In the genomic region with DNA sequence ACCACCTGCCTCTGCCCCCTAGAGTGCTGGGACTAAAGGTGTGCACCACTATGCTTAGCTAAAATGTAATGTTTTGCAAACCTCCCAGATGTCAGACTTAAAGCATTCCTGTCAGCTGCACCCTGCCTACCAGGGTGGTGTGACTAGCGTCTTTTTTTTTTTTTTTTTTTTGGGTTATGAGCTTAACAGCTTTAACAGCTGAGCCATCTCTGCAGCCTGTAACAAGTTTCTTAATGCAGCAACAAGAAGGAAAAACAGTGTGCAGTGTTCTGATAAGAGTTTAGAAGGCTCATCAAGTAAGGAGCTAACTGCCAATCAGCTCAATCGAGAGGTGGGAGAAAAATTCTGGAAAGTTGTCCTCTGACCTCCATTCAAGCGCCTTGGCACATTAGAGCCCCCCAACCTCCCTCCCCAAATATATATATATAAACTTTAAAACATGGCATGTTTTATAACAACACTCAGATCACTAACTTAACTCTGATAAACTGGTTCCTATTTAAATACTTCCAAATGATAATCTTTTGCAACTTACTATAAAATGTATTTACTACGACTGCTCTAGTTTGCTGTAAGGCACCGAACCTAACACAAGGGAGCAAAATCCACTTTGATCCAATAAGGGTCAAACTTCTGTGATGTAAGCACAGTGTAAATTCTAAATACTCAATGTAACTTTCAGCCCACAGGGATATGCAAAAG, we compare ENCODE assay signal across 7 mouse cellular contexts. TPM values are rescaled to one million over a fixed set of nuclear protein-coding genes. Genes with fewer than 3 reads are reported as not detected.
A peak's percentile ranks its signal among the peaks of the same experiment; 100 is the strongest.
DNase-seq lines count a peak whose midpoint lies in the region; ATAC-seq and TF ChIP-seq lines count a peak whose summit lies in the region.

No protein-coding gene starts in this region.

- no peaks in the 10 kb centered on the region; the same call in 1 of the 2 replicates for H3K36me3 ChIP-seq in spleen, adult 2 months (ENCODE audit: control insufficient read depth, insufficient read depth, low read length)
- H3K36me3 ChIP-seq in forebrain, embryonic 12.5 days (replicated peaks): peaks cover 27% of the 10 kb centered on the region
- peaks cover 36% of the 10 kb centered on the region for H3K36me3 ChIP-seq in liver, embryonic 12.5 days

- H3K9me3 ChIP-seq in forebrain, embryonic 12.5 days: no peaks in the 10 kb centered on the region
- no peaks in the 10 kb centered on the region for H3K9me3 ChIP-seq in liver, embryonic 12.5 days (replicated peaks)

- H3K4me3 ChIP-seq in spleen, adult 2 months (ENCODE audit: extremely low read depth, insufficient read depth, insufficient read length): no peak overlapping the region; the same call in 1 of the 2 replicates
- H3K4me3 ChIP-seq in forebrain, embryonic 12.5 days (replicated peaks): peak overlapping the region; percentile 79
- peak overlapping the region; percentile 90 for H3K4me3 ChIP-seq in liver, embryonic 12.5 days

- H3K4me2 ChIP-seq in forebrain, embryonic 12.5 days: peak overlapping the region; percentile 80
- H3K4me2 ChIP-seq in liver, embryonic 12.5 days: peak overlapping the region; percentile 95

- H3K9ac ChIP-seq in forebrain, embryonic 12.5 days: peak overlapping the region; percentile 91
- peak overlapping the region; percentile 99 for H3K9ac ChIP-seq in liver, embryonic 12.5 days

- no peaks in the 10 kb centered on the region; the same call in 1 of the 2 replicates for H3K4me1 ChIP-seq in spleen, adult 2 months (ENCODE audit: control insufficient read depth, insufficient read depth, insufficient read length)
- peaks cover 33% of the 10 kb centered on the region for H3K4me1 ChIP-seq in forebrain, embryonic 12.5 days
- H3K4me1 ChIP-seq in liver, embryonic 12.5 days: peaks cover 63% of the 10 kb centered on the region

- DNase-seq in spleen, adult 2 months (ENCODE audit: low read depth in 1 of 2, low spot score in 2 of 2): no peak
- DNase-seq in spleen, adult 18-20 months: no peak
- DNase-seq in right cerebral cortex, adult 2 months (ENCODE audit: low spot score in 2 of 2): no peak
- DNase-seq in frontal cortex, postnatal 25 days (ENCODE audit: low spot score in 2 of 2): no peak
- no peak for DNase-seq in retina, postnatal 1 day

- no peak for ATAC-seq in forebrain, embryonic 12.5 days (ENCODE audit: low FRiP score)
- ATAC-seq in liver, embryonic 12.5 days: peak; percentile 36

- 48% methylated on average over 5 of the region's 5 CpGs for WGBS in spleen, adult 2 months
- 73% methylated on average over 5 of the region's 5 CpGs for WGBS in forebrain, embryonic 12.5 days
- WGBS in liver, embryonic 12.5 days (ENCODE audit: insufficient replicate concordance): 25% methylated on average over 5 of the region's 5 CpGs

- no peak for TF ChIP-seq POLR2A in spleen, adult 2 months (IDR thresholded peaks at IDR 0.05; ENCODE audit: low read depth, low read length)

- no peak for TF ChIP-seq CTCF in spleen, adult 2 months (IDR thresholded peaks at IDR 0.05; ENCODE audit: extremely low read depth, insufficient read depth, insufficient read length, insufficient replicate concordance)

- no peaks in the 10 kb centered on the region for H3K27me3 ChIP-seq in spleen, adult 2 months (ENCODE audit: control insufficient read depth, insufficient read depth, low read length)
- peaks cover 13% of the 10 kb centered on the region for H3K27me3 ChIP-seq in forebrain, embryonic 12.5 days
- peaks cover 20% of the 10 kb centered on the region for H3K27me3 ChIP-seq in liver, embryonic 12.5 days (replicated peaks)

- peak overlapping the region; percentile 15; the same call in 1 of the 2 replicates for H3K27ac ChIP-seq in spleen, adult 2 months (ENCODE audit: insufficient read depth, low read length)
- no peak overlapping the region for H3K27ac ChIP-seq in forebrain, embryonic 12.5 days
- peak overlapping the region; percentile 99 for H3K27ac ChIP-seq in liver, embryonic 12.5 days

RNA-seq across cellular contexts. Expression of a gene that starts 1.4 kb away (rescaled TPM):
- 85.6 and 116 TPM in 2 replicates for polyA plus RNA-seq in spleen, adult 2 months (2012; rRNA removed)
- 86.8 and 89.7 TPM in 2 replicates for polyA plus RNA-seq in forebrain, embryonic 12.5 days (2016; fragmentation: Nextera tagmentation; extraction: Ambion mirVana)
- polyA plus RNA-seq in liver, embryonic 12.5 days (2016; fragmentation: Nextera tagmentation; extraction: Ambion mirVana): 81.0 and 81.3 TPM in 2 replicates
